Mouse (Mus musculus) B cell, adult 2 months (primary cell): ENCODE results near the gene Erp29.
A peak's percentile ranks its signal among the peaks of the same experiment; 100 is the strongest.

Experiments used
- DNase-seq, 2 experiments: peaks; one replicate each; pipeline ENCODE4 v3.0.0; 2022

The Erp29 gene

DNA sequence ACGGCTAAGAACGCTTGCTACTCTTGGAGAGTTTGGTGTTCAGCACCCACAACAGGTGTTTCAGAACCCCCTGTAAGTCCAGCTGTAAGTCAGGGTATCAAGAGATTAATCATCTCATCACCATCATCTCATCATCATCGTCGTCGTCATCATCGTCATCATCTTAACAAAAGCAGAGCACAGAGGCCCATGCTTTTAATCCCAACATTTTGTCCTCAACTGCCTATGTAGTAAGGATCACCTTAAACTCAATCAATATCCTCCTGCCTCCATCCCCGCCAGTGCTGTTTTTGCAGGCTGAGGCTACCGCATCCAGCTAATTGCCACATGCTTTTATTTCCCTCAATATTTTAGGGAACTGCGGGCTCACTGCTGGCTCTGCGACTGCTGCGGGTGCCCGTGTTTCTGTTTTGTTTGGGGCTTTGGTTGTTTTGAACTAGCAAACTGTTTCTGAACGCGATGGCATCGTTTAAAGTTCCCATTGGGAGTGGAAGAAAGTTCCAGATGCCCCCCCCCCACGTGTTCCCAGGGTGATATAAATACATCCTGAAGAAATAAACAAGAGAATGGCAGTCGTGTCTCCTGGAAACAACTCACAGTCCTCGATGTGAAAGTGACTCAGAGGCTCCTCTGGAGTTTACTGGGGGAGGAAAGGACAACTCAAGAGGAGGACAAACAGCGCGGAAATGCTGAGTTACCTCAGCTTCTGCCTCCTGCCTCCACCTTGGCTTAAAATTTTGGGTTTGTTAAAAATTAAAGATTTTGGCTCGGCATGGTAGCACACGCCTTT, 66.0 kb downstream of the Erp29 start:
- peak in 1 of 2 experiments; percentile 10 for DNase-seq

DNA sequence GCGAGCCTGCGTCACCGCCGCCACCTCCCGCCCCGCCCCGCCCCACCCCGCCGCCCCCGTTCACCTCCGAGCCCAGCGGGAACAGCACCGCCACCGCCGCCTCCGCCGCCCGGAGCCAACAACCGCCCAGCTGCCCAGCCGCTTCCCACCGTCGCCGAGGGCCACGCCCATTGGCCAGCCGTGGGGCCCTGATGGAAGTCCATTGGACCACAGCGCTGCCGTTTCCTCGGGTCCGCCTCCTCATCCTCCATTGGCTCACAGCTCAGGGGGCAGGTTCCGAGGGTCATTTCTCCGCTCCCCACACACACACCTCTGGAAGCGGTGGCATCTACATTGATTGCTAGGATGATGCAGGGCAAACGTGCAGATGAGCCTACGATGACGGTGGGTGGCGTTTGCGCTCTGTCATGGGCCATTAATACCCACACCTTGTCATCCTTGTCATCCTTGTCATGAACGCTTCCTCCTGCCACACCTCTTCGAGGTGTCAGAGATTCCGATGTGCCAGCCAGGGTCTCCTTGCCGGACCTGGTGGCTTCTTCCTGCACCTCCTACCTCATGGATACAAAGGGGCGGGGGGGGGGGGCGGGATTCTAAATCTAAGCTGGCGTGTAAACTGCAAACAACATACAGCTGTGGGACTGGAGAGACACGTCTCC, 66.7 kb downstream of the Erp29 start, which contains the start of gene Trafd1:
Gene Trafd1 (minus strand): TSS at position 172 of the 659 bp plus-strand sequence.
- peak; percentile 86 to 87 for DNase-seq

DNA sequence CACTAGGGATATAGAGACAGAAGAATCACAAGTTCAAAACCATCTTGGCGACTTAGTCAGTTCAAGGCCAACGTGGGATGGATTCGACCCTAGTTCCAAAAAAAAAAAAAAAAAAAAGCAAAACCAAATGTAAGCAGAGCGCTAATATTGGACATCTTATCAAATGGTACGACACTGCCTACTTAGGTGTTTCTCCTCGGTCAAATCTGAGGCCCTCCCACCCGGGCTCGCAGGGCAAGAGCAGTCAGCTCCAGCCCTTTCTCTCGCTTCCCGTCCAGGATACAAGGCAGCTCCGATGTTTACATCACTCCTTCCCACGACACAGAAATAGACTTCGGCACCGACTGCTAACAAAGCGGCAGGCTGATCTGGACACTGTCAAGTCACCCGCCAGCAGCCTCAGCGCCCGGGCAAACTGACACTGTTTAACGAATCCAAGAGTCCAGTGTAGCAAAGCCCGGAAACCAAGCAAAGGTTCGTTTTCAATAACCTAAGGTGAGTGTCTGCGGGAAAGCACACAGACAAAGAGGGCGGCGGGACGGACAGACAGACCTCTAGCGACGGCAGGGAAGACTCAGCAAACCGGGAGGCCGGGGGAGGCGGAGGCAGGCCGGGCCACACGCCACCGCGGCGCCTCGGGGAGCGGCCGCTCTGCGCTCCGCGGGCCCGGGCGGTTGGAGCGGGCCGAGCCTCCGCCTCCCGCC, 67.4 kb downstream of the Erp29 start:
- DNase-seq, result peak in 1 of 2 experiments; percentile 56

DNA sequence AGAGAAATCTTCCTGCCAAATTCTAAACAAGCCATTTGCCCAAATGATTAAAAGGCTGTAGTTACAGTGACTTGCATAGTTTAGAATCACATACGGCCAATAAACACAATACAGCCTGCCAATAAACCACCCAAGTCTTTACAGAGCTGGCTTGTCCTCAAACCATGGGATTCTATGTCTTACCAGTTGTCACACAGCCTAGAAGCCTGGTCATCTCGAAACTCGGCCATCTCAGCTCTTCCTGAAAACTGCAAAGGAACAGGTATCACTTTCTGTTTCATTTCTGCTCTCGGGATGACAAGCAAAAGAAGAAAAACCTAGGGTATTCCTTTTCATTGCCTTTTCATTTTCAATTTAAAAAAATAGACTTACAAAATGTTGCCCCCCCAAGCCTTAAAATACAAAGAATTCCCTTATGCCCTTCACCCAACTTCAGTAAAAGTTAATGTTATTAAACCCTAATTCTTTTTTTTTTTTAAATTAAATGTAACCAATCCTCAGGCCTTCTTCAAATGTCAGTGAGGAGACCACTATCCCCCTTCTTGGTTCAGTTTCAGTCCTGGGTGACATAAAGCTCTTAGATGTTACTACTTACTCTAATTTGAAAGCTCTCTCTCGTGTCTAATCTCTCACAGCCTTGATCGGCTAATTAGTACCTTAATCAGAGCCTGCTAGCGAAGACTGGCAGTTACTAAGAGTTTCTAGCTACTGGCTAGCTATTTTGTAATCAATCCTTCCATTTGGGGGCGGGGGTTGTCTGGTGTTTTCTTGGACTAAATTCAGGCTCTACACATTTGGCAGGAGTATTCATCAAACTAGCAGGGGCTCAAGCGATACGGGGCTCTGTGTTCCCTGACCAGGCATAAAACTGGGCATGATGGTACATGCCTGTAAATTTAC, 68.2 kb downstream of the Erp29 start:
- peak; percentile 11 to 15 for DNase-seq

DNA sequence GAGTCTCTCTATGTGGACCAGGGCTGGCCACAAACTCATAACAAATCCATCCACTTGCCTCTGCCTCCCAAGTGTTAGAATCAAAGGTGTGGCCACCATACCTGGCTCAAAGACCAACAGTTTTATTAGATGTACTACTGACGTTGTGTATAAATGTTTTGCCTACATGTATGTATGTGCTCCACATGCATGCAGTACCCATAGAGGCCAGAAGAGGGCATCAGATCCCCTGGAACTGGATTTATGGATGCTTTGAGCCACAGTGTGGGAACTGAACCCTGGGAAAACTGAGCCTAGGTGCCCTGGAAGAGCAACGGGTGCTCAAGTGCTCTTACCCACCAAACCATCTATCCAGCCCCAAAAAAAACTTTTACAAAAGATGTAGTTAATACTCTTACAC, 71.6 kb downstream of the Erp29 start:
- DNase-seq, result peak; percentile 45 to 51

DNA sequence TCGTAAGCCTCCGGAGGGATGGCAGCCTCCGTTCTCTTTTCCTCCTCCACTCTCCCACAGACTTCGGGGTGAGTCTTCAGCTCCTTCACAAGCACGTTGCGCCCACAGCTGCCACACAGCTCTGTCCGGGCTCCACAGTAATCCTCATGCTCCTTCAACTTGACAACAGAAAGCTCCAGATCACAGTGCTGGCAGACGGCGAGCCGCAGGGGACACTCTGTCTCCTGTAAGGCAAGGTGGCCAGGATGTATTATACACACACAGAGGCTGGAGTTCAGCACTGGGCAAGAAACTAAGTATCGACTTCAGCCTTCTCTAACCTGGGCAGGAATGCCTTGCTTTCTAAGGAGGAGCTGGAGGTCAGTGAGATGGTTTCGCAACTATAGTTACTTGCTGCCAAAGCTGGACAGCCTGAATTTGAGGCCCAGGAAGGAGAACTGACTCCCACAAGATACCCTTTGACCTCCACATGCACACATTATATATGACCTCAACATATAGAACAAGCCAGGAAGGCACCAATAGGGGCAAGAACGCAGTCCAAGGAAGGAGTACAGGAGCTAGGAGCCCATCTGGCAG, 73.5 kb downstream of the Erp29 start:
- no peak for DNase-seq
